Mouse (Mus musculus): ENCODE measurements around the gene Pde7b. TPM values are rescaled to one million over a fixed set of nuclear protein-coding genes. Genes with fewer than 3 reads are reported as not detected.

Pde7b gene
- total RNA-seq, 2 experiments from 2014 or later: 65.2 to 67.0 TPM

DNA sequence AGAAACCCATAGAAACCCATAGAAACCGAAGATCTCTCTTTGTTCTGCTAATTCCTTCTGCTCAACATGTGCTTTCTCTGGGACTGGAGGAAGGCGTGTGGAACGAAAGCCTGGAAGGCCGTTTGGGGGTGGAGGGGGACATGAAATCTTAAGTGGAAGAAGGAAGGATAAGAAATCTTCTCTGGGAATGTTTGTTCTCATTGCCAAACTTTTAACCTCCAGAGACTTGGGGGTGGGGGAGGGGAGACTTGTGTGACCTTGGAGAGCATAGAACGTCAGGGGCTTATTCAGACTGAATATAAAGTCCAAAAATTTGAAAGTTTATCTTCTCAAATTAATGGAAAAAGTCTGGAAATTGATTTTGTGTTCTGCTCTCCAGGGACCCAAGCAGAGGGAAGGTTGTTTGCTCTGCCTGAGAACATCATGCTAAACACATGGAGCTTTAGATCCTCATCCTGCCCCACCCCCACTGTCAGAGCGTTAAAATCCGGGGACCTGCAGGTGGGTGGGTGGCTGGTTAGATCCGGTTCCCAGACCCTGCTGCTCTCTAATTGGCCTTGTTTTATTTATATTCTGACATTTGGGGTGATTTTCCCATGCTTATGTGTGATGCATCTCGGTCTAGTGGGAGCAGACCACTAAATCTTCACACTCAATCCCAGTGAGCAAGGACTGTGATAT is 217.0 kb downstream of the Pde7b start:
- DNase-seq: peak in 1 of 2 experiments; percentile 42

DNA sequence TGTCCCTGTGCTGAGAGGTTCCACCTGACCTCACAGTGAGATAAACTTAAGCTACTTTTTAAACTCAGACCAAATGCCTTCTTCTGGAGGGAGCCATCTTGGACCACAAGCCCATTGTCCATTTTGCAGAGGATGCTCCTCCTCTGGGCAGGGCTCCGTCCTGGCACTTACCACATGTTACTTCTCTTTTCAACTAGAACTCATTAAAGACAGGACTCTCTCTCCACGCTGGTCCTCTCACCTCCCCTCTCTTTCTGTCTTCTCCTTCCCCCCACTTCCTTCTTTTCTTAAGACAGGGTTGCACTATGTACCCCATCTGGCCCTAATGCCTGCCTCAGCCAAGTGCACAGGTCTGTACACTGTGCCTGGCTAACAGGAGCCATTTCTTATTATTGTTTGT is 217.8 kb downstream of the Pde7b start:
- no peak for DNase-seq
- intact Hi-C loops (cut with DNase I): loop anchor here (5.0 kb wide), 1 partner anchor 100 kb away; no protein-coding TSS in a partner anchor

More for the DNA sequence above, 217.0 kb downstream of the Pde7b start:
- intact Hi-C loops (cut with DNase I): loop anchor here (2.0 to 5.0 kb wide), 2 partner anchors 21 to 101 kb away; no protein-coding TSS in a partner anchor

DNA sequence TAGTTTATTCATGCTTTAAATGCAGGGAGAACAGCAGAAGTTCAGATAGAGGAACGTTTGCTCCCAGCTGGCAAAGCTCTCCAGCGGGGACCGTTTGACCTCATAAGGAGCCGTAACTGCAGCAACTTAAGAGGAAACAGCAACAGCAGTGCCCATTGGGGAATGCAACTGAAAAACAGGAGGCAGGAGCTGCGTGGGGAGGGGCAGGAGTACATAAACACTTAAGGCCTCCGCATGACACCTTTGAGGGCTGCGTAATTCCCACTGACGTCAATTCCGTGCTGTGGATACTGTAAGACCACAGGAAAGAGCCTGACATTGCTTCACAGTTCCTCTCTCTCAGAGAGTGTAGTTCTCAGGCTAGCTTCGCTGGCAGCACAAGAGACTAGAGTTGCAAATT is 219.4 kb downstream of the Pde7b start:
- DNase-seq: no peak
- intact Hi-C loops (cut with DNase I): loop anchor here (5.0 kb wide), 1 partner anchor 98 kb away; no protein-coding TSS in a partner anchor

DNA sequence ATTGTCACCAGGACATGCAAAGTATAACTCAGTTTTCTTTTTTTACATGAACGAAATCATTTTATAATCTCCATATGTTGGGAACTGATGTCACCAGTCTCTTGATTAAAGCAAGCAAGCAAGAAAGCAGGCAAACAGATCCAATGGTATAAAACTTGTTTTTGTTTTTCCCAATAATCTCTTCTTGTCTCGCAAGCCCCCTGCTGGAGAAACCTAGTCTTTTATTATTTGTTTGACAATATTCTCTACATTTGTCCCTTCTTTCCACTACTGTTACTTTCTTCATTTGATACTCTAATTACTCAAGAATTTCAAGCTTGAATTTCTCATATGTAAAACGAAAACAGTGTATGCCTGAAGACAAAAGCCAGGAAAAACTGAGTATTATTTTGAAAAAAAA is 220.1 kb downstream of the Pde7b start:
- DNase-seq: no peak
- intact Hi-C loops (cut with DNase I): loop anchor here (5.0 kb wide), 1 partner anchor 97 kb away; no protein-coding TSS in a partner anchor

DNA sequence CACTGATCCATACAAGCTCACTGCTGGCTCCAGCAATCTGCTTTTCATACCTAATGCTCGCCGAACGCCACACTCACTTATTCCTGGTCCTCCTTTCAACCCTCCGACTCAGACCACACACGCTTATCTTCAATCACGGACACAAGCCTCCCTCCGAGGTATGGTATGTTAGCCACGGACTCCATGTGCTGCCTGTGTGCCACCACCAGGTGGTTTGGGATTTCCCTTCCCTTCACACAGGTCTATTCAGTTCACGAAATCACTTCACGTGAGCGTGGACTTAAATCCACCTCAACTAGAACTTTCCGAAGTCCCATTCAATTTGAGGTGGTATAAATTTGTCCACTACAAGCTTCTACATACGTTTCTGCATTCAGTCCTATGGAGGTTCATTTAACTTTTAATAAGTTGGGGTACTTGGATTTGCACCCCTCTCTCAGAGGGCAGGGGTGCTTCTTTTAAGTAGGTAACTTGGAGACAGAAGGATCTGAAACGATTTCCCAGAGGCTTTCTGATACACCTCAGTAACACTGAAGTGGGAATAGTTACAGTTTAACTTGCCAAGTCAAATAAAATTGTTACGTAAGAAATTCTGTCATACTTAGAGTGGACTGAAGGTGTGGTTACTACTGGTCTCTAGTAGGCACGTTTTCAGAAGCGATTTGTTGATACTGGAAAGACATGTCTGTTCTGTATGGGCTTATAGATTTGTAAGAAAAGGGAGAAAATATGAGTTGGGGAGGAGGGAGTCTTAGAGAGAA is 221.4 kb downstream of the Pde7b start:
- intact Hi-C loops (cut with DNase I): no loop called here
- no peak for DNase-seq

DNA sequence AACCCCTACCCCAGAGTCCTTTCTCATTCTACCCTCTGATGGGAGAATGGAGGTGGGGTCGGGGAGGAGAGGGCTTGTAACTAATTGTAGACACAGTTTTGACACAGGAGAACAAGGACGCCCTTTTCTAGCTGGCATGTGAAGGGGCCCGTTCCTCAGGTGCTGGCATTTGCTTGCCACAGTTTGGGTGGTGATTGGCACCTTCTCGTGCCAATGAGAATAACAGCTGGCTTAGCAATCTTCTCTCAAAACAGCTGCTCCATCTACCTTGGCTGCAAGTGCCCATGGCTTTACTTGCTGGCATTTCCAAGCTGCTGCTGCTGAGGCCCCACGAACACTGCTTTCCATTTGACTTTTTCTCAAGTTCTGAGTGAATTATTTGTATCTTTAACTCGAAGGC is 223.7 kb downstream of the Pde7b start:
- intact Hi-C loops (cut with DNase I): no loop called here

DNA sequence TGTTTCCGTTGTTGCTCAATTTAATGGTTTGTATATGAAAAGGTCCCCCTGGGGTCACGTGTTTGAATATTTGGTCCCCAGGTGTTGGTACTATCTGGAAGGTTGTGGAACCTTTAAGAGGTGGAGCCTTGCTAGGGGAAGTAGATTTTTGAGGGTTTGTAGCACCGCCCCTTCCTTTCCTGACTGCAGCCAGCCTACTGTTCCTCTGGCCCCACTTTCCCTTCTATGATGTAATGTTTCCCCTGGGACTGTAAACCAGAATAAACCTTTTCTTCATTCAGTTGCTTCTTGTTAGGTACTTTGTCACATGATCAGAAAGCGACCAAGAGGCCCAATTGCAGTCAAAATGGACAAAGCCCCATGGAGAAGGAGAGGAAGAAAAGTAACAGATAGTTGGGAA is 229.8 kb downstream of the Pde7b start:
- no peak for DNase-seq
- intact Hi-C loops (cut with DNase I): no loop called here

More for the DNA sequence above, 223.7 kb downstream of the Pde7b start:
- no peak for DNase-seq

DNA sequence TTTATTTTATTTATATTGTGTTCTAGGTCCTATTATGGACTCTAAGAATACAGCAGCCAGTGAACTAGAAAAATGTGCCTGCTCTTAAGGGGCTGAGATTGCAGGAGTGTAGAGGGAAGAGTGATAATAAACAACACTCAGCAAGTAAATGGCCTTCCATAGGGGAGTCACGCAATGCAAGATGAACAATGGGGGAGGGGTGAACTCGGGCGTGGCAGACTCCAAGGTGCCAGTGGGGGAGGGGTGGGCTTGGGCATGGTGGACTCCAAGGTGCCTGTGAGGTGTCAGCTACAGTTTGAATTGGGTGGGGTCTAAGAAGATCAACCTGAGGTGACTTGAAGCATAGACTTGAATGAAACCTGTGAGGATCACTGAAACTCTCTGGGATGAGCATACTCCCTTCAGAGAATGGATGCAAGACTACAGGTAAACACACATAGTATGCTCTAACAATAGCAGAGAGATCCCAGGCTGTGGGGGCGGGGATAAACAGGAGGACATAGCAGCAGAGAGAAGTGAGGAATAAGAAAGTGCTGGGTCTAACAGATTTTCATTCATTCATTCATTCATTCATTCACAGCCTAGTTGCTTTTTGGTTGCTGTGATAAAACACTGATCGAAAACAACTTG is 230.9 kb downstream of the Pde7b start:
- no peak for DNase-seq
- intact Hi-C loops (cut with DNase I): no loop called here

DNA sequence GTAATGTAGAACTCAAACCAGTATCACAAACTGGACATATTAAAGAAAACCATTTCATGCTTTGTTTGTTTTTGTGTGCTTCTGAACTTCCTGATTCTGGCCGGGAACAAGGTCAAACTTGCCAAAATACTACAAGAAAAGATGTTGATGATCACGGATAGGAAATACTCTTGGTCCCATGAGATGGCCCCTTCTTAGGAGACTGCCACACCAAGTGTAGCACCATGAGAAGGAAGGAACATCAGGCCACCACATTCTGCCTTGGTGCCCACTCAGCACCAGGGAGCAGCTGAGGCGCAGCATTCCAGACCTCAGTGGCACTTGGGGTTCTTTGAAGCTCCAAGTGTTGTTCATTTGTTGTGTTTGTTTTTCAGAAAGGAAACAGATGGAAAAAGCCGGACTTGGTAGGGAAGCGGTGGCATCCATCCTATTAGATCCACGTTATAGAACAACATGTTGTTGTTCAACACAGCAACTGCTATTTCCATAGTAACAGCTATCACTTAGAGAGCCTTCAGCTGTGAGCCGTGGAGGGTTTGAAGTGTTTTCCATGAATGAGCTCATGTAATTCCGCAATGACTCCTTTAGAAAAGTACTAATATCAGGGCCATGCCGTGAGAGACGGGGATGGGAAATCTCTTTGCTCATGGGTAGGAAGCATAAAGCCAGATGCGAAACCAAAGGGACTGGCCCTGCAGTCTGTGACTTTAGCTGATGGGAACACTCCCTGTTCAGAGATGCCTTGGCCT is 232.5 kb downstream of the Pde7b start:
- intact Hi-C loops (cut with DNase I): no loop called here
- no peak for DNase-seq

DNA sequence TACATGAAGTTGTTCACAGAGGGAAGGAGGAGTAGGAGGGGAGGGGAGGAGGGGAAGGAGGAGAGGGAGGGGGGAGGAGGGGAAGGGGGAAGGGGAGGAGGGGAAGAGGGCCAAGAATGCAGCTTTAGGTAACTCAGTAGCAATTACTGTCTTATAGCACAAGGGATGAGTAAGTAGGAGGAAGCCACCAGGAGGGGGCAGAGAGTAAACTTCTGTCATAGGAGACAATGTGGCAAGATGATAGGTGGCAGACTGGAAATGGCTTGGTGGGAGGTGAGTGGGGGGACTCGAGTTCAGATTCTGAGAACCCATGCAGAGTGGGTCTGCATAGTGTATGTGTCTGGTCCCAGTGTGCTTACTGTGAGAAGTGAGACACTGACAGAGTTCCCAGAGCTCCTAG is 234.1 kb downstream of the Pde7b start:
- no peak for DNase-seq
- intact Hi-C loops (cut with DNase I): no loop called here

DNA sequence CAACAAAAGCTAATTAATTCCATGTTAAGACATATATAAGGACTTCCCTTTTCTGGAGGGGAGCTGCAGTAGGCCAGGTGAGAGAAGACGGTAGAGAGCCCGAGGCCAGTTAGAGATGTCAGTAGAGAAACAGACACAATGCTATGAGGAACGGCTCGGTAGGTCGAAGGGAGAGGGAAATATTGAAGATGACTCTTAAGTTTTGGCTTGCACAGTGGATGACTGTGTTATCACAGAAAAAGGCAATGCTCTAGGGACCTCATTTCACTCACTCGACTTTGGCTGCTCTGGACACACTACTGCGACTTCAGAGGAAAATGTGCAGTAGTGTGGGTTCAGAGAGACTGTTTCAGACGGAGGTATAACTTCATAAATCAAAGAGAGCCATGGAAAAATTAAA is 234.6 kb downstream of the Pde7b start:
- intact Hi-C loops (cut with DNase I): no loop called here
- DNase-seq: no peak

DNA sequence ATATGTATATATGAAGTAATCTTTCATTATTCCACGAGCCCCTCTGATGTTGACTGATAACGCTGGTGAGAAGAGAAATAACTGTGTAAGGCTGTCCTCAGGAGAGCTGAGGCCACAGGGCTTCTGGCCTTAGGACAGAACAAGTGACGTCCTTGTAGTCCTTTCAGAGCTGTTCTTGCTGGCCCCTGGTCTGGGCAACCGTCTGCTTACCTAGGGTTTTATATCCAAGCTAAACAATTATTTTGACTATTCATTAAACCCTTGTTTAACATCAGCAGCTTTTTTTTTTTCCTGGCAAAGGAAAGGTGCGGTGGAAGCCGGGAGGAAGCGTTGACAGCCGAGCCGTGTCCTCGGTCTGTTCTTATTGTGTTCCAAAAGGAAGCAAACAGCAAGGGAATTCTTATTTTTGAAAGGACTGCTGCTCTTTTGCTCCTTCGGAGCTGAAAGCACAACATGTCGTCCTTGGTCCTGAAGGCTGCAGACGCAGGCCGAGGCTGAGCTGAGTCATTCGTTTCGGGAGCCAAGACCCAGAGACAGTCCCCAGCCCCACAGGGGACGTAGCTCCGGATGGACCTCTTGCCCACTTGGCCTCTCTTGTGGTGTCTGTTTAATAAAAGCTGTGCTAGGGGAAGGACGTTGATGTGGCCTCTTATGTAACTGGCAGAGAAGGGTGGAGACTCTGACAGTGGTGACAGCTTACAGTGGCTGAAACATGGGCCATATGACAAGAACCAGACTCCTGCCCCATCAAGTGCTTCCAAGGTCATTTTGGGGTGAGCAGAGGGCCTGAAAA is 238.2 kb downstream of the Pde7b start:
- intact Hi-C loops (cut with DNase I): loop anchor here (2.0 to 5.0 kb wide), 4 partner anchors 22 to 236 kb away; no protein-coding TSS in a partner anchor
- DNase-seq: peak; percentile 85 to 86

DNA sequence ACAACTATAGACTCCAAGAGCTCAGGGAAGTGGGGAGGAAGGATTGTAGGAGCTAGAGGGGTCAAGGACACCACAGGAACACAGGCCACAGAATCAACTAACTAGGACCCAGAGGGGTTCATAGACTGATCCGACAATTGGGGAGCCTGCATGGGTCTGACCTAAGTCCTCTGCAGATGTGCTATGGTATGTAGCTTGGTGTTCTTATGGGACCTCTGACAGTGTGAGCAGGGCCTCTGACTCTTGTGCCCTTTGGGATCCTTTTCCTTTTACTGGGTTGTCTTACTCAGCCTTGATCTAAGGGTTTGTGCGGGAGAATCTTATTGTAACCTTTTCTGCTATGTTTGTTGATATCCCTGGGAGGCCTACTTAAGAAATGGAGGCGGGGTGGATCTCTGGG is 239.1 kb downstream of the Pde7b start:
- no peak for DNase-seq
- intact Hi-C loops (cut with DNase I): loop anchor here (2.0 to 5.0 kb wide), 4 partner anchors 23 to 236 kb away; no protein-coding TSS in a partner anchor

DNA sequence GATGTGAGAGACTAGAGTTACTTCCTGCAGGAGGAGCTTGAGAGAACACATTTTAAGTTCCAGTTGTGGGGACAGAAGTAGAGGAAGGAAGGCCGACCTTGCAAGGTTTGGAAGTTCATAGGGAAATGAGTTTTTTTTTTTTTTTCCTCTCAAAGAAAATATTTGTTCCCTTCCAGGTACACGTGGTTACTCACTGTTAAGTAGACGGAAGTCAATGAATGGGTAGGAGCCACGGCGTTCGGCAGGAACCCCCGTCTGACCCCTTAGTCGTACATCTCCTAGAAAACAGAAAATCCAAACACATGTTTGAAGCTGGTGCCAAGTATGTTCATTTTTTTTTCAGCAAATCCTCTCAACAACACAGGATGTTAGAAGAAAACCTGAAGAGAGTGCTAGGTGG is 245.4 kb downstream of the Pde7b start:
- DNase-seq: no peak
- intact Hi-C loops (cut with DNase I): no loop called here

DNA sequence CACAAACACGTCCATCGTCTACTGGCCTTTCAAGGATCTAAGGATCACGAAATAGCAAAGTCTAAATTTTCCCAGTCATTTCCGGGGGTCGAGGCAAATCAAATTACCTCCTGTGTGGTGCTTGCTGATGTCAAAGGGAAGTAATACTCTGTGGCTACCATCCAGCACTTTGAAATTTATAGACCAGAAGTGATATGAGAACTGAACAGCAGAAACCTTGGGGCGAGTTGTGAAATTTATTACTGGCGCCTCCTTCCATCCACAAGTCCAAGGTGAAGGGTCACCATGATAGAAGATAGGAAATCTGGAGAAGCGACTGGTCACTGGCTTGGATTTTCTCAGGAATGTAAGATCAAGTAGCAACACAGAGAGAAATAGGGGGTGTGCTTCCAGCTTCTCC is 246.4 kb downstream of the Pde7b start:
- DNase-seq: no peak
- intact Hi-C loops (cut with DNase I): no loop called here

DNA sequence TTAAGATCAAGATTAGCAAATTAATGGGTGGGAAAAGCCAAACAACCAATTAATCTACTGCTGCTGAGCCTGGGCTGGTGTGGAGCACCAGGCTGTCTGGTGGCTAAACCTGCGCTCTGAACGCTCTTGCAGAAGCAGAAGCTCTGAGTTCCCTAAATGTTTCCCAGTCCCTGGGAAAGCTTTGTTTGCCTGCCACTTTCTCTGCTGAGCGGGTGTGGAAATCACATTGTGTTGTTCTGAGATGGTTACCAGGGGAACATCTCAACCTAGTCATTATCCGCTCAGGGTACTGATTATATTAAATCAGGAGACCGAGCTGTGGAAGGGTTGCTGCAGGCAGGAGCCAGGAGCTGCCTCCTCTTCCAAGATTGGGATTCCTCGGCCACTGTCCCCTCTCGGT is 250.0 kb downstream of the Pde7b start:
- intact Hi-C loops (cut with DNase I): no loop called here
- no peak for DNase-seq

DNA sequence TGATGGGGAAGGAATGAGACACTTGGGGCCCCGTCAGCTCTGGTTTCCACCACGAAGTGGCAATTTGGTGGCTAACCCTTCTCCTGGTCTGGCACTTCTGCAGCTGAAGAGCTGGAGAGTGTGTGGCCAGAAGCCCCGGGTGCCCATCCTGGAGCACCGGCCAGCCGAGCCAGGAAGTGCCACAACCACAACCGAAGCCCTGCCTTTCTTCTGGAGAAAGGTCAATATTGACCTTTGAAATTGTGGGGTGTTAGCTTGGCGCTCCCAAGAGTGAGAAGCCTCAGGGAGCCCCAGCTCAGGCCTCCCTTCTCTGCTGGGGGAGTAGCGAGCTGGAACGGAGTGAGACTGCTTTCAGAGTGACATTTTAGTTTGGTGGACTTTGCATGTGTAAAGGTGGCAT is 250.8 kb downstream of the Pde7b start:
- intact Hi-C loops (cut with DNase I): no loop called here
- no peak for DNase-seq

DNA sequence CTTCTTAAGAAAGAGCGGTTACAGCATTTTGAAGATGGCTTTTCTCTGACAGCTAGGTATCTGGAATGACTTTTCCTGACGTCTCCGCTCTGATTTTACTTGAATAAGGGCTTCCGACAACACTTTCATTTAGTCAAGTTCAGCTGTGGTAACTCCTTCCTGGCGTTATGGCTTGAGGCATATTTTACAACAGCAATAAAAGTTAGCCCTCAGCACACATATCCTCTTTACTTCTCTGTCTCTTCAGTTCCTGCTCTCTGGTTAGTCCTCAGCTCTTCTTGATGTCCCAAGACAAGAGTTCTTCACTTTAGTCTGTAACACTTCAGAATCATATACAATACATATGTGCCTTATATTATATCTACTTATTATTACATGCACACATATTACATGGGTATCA is 251.4 kb downstream of the Pde7b start:
- intact Hi-C loops (cut with DNase I): no loop called here
- no peak for DNase-seq

DNA sequence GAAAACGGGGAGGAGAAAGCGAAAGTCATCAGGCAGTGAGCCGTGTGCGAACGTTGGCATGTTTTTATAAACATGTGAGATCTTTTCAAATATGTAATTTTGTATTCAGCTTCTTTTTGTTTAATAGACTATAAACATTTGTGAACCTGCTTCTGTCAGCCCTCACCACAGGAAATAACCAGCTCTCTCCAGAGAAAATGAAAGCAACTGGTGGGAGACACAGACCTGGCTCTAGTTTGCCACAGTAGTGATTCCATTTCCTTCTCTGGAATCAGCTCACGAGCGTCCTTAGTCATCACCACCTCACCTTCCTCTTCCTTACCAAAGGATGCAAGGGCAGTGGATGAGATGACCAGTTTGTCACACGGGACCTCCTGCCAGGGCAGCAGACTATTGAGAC is 252.9 kb downstream of the Pde7b start:
- intact Hi-C loops (cut with DNase I): no loop called here

DNA sequence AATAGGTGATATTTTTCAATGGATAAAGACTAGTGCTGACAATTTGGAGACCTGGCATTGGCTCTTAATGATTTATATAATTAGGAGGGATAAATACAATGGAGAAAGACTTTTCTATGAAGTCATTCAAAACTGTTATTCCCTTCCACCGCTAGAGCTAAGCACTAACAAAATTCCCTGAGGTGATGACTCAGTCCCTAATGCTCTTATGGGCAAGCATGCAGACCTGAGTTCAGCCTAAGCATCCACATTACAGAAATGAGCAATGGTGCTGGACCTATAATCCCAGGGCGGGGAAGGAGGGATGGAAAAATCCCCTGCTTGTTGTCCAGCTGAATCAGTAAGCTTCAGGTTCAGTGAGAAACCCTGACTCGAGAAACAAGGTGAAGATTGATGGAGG is 260.2 kb downstream of the Pde7b start:
- no peak for DNase-seq
- intact Hi-C loops (cut with DNase I): no loop called here

More for the DNA sequence above, 252.9 kb downstream of the Pde7b start:
- DNase-seq: no peak

All from heart, postnatal 14 days (tissue).